Mouse (Mus musculus): ENCODE measurements around the gene Gm43518.

Gene Gm43518

GRCm38 (mm10) chr5:123927118-123927517, at the start of gene Gm43518:
TSS of gene Gm43518 (plus strand) at chr5:123927418.
- DNase-seq: no peak

- DNase-seq: no peak
These were observed 49.2 kb upstream of the Gm43518 start for GRCm38 (mm10) chr5:123878056-123878455.

- peak; percentile 28 to 59 for DNase-seq
These were observed 47.3 kb upstream of the Gm43518 start, which contains the start of gene Hcar1 for GRCm38 (mm10) chr5:123879928-123880327. TSS of gene Hcar1 (minus strand) at chr5:123880020.

GRCm38 (mm10) chr5:123880778-123881177, 46.4 kb upstream of the Gm43518 start:
- DNase-seq: no peak

- DNase-seq: no peak
These were observed 43.3 kb upstream of the Gm43518 start for GRCm38 (mm10) chr5:123883891-123884290.

GRCm38 (mm10) chr5:123884332-123884731, 42.9 kb upstream of the Gm43518 start:
- no peak for DNase-seq

- DNase-seq: no peak
These were observed 40.9 kb upstream of the Gm43518 start for GRCm38 (mm10) chr5:123886365-123886764.

- DNase-seq: no peak
These were observed 36.9 kb upstream of the Gm43518 start for GRCm38 (mm10) chr5:123890312-123890711.

- no peak for DNase-seq
These were observed 36.2 kb upstream of the Gm43518 start for GRCm38 (mm10) chr5:123890987-123891386.

- DNase-seq: peak; percentile 31 to 63
These were observed 35.5 kb upstream of the Gm43518 start for GRCm38 (mm10) chr5:123891669-123892068.

GRCm38 (mm10) chr5:123893520-123893919, 33.7 kb upstream of the Gm43518 start:
- no peak for DNase-seq

GRCm38 (mm10) chr5:123896395-123896794, 30.8 kb upstream of the Gm43518 start:
- DNase-seq: no peak

GRCm38 (mm10) chr5:123897352-123897751, 29.9 kb upstream of the Gm43518 start:
- DNase-seq: peak in 1 of 2 experiments; percentile 17

- peak in 1 of 2 experiments; percentile 17 for DNase-seq
These were observed 23.1 kb upstream of the Gm43518 start for GRCm38 (mm10) chr5:123904059-123904672.

- DNase-seq: no peak
These were observed 20.9 kb upstream of the Gm43518 start for GRCm38 (mm10) chr5:123906146-123906975.

GRCm38 (mm10) chr5:123906976-123907630, 20.1 kb upstream of the Gm43518 start, which contains the start of gene Denr:
TSS of gene Denr (plus strand) at chr5:123907175.
- peak; percentile 99 to 100 for DNase-seq

- no peak for DNase-seq
These were observed 19.6 kb upstream of the Gm43518 start for GRCm38 (mm10) chr5:123907631-123907977.

- DNase-seq: no peak
These were observed 12.4 kb upstream of the Gm43518 start for GRCm38 (mm10) chr5:123914852-123915251.

- DNase-seq: no peak
These were observed 5.1 kb upstream of the Gm43518 start for GRCm38 (mm10) chr5:123922112-123922511.

- DNase-seq: peak; percentile 96 to 98
These were observed 3.3 kb downstream of the Gm43518 start, which contains the start of gene Ccdc62 for GRCm38 (mm10) chr5:123930508-123930989. TSS of gene Ccdc62 (plus strand) at chr5:123930679.

GRCm38 (mm10) chr5:123931131-123931530, 3.9 kb downstream of the Gm43518 start:
- DNase-seq: no peak

- DNase-seq: no peak
These were observed 5.7 kb downstream of the Gm43518 start for GRCm38 (mm10) chr5:123932927-123933326.

GRCm38 (mm10) chr5:123933556-123933955, 6.3 kb downstream of the Gm43518 start:
- DNase-seq: no peak
